Mouse (Mus musculus) cerebellum, adult 2 months (tissue): Measurements from ENCODE around the gene Mipep. TPM values are rescaled to one million over a fixed set of nuclear protein-coding genes. Genes with fewer than 3 reads are reported as not detected.

Experiments used
- DNase-seq, 2 experiments: peaks; one replicate each; pipeline ENCODE4 v3.0.0; 2021
- H3K27ac ChIP-seq: fragments of 200-500 bp; 2 replicates; pipeline ENCODE4 v1.5.1; 2012; ENCODE audit warnings: low read length, control low read depth, inconsistent platforms; ENCODE audit not compliant: insufficient read depth
- H3K27me3 ChIP-seq: fragments of 200-500 bp; 2 replicates; pipeline ENCODE4 v1.6.1; 2012; ENCODE audit warnings: inconsistent platforms, mild to moderate bottlenecking, low read length, moderate library complexity; ENCODE audit not compliant: control insufficient read depth, insufficient read depth
- H3K4me1 ChIP-seq: fragments of 200-500 bp; 2 replicates; pipeline ENCODE4 v1.6.1; 2011; ENCODE audit warnings: low read length; ENCODE audit not compliant: control insufficient read depth, insufficient read depth
- H3K4me3 ChIP-seq: fragments of 200-500 bp; replicated peaks from 2 replicates; pipeline ENCODE3; 2011; ENCODE audit warnings: mild to moderate bottlenecking, low read depth, low read length, control low read depth; ENCODE audit not compliant: insufficient read depth
- CTCF ChIP-seq: fragments of 200-500 bp; IDR thresholded peaks from 2 replicates; pipeline ENCODE4 v1.5.1; 2011; ENCODE audit warnings: low read depth, mild to moderate bottlenecking, control low read depth, low read length, moderate library complexity, borderline replicate concordance; ENCODE audit not compliant: insufficient read depth
- POLR2A ChIP-seq: fragments of 200-500 bp; IDR thresholded peaks from 2 replicates; pipeline ENCODE4 v1.6.1; 2011; ENCODE audit warnings: low read length, control low read depth, borderline replicate concordance; ENCODE audit not compliant: insufficient read depth
- WGBS: fragments of 180-500 bp; shearing (Covaris S2); methylation state at CpG from one replicate; pipeline ENCODE4 v1.1.7; 2018; 5-methylcytosine and 5-hydroxymethylcytosine counted together
- polyA plus RNA-seq: library from polyadenylated mRNA; depleted of rRNA; stranded (reverse); fragments of >200 nt; gene quantifications from 2 replicates; pipeline ENCODE4 v1.2.3, GENCODE M21; 2012

Mipep gene
- polyA plus RNA-seq, 1 experiment, result 17.9 TPM

DNA sequence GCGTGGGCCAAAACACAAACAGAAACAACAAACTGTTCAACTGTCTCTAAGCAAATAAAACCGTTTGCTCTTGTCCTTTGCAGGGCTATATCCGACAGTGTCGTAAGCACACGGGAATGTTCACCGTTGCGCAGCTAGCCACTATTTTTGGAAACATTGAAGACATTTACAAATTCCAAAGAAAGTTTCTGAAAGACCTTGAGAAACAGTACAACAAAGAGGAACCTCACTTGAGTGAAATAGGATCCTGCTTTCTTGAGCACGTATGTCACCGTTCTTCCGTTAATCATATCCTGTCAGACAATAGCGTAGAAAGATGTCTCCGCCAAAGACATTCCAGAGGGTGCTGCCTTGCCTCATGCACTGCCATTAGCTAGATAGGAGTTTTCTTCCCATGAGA lies 34.5 kb upstream of the Mipep start:
- H3K4me3 ChIP-seq, result no peak overlapping the region
- H3K27me3 ChIP-seq, result no peaks in the 10 kb centered on the region
- no peaks in the 10 kb centered on the region for H3K4me1 ChIP-seq
- no peak for DNase-seq
- TF ChIP-seq POLR2A (no peak), CTCF (no peak)
- no peak overlapping the region for H3K27ac ChIP-seq
- 95% methylated on average over 12 of the region's 12 CpGs for WGBS

DNA sequence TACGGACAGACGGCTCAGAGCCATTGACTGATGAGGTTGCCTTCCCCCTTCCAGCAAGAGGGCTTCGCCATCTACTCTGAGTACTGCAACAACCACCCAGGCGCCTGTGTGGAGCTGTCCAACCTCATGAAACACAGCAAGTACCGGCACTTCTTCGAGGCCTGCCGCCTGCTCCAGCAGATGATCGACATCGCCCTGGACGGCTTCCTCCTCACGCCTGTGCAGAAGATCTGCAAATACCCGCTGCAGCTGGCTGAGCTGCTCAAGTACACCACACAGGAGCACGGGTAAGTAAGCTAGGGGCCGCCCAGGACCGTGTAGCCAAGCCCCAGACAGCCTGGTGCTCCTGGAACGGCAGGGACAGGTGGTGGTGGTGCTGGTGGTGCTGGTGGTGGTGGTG lies 32.8 kb upstream of the Mipep start:
- Histone ChIP-seq H3K4me1 (peaks cover 6% of the 10 kb centered on the region; the same call in 1 of the 2 replicates), H3K27ac (no peak overlapping the region), H3K4me3 (no peak overlapping the region), H3K27me3 (no peaks in the 10 kb centered on the region)
- no peak for TF ChIP-seq CTCF
- TF ChIP-seq POLR2A, result no peak
- no peak for DNase-seq
- 95% methylated on average over 16 of the region's 16 CpGs for whole genome bisulfite sequencing

DNA sequence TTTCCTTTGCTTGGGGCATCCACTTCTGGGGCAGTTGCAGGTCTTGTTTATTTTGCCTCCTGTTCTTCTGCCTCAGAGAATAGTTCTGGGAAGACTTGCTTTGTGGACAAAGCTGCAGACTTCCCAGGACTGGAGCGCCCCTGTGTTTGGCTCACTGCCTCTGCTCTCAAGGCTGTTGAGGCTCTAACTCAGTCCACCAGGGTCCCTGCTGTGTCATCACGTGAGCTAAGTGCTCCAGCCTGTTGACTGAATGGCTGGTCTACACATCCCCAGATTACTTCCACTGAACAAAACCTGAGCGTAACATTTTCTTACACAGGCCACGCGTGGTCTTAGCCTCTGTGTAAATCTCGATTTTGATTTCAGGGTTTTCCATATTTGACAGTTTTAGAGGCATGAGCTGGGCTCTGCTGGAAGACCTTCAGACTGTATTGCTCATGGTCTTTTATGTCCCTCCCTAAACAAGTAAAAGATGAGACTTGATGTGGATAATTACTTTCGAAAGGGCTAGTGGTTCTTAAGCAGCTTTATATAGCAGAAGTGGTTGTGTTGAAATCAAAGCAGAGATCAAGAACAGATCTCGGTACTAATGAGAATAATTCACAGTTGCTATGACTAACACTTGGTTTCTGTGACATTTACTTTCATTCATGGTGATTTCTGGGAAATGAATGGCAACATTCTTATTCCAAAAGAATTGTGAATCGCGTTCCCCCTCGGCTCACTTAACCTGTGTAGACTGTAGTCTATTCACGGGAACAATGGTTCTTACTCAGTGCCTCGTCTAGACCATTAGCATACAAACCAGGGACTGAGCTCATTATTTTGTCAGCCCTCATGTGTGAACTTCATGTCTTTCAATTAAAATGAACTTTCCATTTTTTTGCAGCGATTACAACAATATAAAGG lies 31.2 kb upstream of the Mipep start:
- H3K4me1 ChIP-seq, result peaks cover 7% of the 10 kb centered on the region; the same call in 1 of the 2 replicates
- no peak overlapping the region for H3K4me3 ChIP-seq
- WGBS, result 73% methylated on average over 14 of the region's 14 CpGs
- no peak for DNase-seq
- no peak for TF ChIP-seq CTCF
- TF ChIP-seq POLR2A, result no peak
- H3K27me3 ChIP-seq, result no peaks in the 10 kb centered on the region
- H3K27ac ChIP-seq, result no peak overlapping the region

DNA sequence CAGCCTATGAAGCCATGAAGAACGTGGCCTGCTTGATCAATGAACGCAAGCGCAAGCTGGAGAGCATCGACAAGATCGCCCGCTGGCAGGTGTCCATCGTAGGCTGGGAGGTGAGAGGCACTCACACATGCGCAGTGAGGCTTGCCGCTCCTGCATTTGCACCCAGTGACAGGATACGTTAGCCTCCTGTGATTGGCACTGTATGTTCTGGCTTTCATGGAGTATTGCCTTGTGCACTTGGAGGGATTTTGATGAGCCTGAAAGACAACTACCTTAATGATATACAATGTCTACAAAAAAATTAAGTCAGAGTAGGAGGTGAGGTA lies 30.6 kb upstream of the Mipep start:
- Histone ChIP-seq H3K27ac (no peak overlapping the region), H3K4me1 (peaks cover 7% of the 10 kb centered on the region; the same call in 1 of the 2 replicates), H3K4me3 (no peak overlapping the region), H3K27me3 (no peaks in the 10 kb centered on the region)
- TF ChIP-seq POLR2A (no peak), CTCF (no peak)
- 90% methylated on average over 10 of the region's 10 CpGs for WGBS
- no peak for DNase-seq

DNA sequence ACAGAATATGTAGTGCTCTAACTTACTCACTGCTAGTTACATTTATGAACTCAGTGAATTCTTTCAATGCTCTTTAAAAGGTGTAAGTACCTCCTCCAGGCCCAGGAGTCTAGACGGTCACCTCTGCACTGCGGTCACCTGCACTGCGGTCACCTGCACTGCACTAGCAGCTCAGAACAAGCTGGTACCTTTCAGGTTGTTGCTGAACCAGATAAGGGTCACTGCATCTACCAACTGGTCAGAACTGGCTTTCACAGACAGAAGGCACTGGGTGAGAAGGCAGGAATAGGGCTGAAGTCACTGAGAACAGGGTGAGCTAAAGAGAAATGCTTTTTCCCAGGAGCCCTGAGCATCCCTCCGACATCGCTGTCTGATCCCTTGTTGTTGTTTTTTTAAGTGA lies 29.7 kb upstream of the Mipep start:
- no peak for DNase-seq
- Histone ChIP-seq H3K27ac (no peak overlapping the region), H3K4me1 (peaks cover 12% of the 10 kb centered on the region), H3K4me3 (no peak overlapping the region), H3K27me3 (no peaks in the 10 kb centered on the region)
- 98% methylated on average over 5 of the region's 5 CpGs for WGBS
- TF ChIP-seq POLR2A (no peak), CTCF (no peak)

DNA sequence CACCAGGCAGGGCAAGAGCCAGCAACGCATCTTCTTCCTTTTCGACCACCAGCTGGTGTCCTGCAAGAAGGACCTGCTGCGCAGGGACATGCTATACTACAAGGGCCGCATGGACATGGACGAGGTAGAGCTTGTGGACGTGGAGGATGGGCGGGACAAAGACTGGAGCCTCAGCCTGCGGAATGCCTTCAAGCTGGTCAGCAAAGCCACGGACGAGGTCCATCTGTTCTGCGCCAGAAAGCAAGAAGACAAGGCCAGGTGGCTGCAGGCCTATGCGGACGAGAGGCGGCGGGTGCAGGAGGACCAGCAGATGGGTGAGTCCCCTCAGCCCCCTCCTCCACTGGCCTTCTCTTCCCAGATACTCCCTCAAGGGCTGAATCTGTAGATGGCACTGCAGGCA lies 28.1 kb upstream of the Mipep start:
- DNase-seq, result peak; percentile 72 to 80
- Histone ChIP-seq H3K27ac (peak overlapping the region; percentile 60; the same call in 1 of the 2 replicates), H3K4me1 (peaks cover 12% of the 10 kb centered on the region), H3K27me3 (no peaks in the 10 kb centered on the region), H3K4me3 (no peak overlapping the region)
- WGBS, result 11% methylated on average over 15 of the region's 15 CpGs
- TF ChIP-seq POLR2A (no peak), CTCF (no peak)

DNA sequence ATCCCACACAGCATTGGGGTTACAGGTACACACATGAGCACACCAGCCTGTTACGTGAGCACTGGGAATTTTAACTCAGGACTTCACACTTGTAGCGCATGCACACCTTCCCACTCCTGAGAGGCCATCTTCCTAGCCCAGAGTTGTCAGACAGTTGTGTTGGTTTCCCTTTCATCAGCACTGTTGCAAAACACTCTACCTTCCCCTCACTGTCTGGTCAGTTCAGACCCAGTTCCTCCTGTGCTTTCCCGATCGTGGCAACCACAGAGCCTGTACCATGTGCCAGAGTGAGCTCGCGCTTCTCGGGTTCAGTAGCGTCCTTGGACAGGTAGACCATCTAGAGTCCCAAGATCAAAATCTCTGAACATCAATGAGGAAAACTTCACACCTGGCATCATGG lies 27.1 kb upstream of the Mipep start:
- WGBS, result 97% methylated on average over 8 of the region's 8 CpGs
- no peak for TF ChIP-seq CTCF
- TF ChIP-seq POLR2A, result no peak
- no peak overlapping the region for H3K4me3 ChIP-seq
- H3K4me1 ChIP-seq, result peaks cover 12% of the 10 kb centered on the region
- DNase-seq, result no peak
- no peaks in the 10 kb centered on the region for H3K27me3 ChIP-seq
- no peak overlapping the region for H3K27ac ChIP-seq

DNA sequence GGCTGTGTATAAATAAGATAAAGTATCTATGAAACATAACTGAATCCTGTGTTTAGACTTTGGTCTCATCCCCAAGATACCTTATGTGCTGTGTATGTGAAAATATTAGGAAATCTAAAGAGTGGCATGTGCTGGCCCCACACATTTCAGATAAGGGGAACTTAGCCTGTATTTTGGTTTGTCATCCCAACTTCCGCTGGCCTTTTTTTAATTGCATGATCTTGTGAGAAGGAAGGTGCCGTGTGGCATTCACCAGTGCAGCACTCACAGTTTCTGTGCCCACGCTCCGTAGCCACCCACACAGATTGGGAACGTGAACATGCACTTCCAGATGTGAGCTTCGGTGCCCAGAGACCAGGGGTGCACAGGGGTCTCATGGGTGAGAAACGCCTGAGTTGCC lies 26.7 kb upstream of the Mipep start:
- peaks cover 12% of the 10 kb centered on the region for H3K4me1 ChIP-seq
- no peak for DNase-seq
- H3K4me3 ChIP-seq, result no peak overlapping the region
- no peak for TF ChIP-seq CTCF
- no peak for TF ChIP-seq POLR2A
- H3K27ac ChIP-seq, result no peak overlapping the region
- H3K27me3 ChIP-seq, result no peaks in the 10 kb centered on the region
- 97% methylated on average over 7 of the region's 7 CpGs for WGBS
